Mouse (Mus musculus) intestine, embryonic 14.5 days (tissue): ENCODE measurements around the gene Nrxn2. TPM values are rescaled to one million over a fixed set of nuclear protein-coding genes. Genes with fewer than 3 reads are reported as not detected.

Source experiments
- ATAC-seq: fragments of 200-750 bp; cut with Nextera tagmentation; replicated peaks from 2 replicates; pipeline ENCODE4 v1.8.0; 2017; ENCODE audit warnings: low read depth, moderate number of reproducible peaks, moderate TSS enrichment, moderate library complexity; ENCODE audit not compliant: low FRiP score, low TSS enrichment
- DNase-seq: peaks from one replicate; pipeline ENCODE4 v3.0.0-alpha.2; 2018; ENCODE audit warnings: low spot score
- H3K27ac ChIP-seq: fragments of 300-500 bp; sonication (generic); 2 replicates; pipeline ENCODE4 v1.5.1; 2014; ENCODE audit warnings: low read depth, mild to moderate bottlenecking, control low read depth
- H3K27me3 ChIP-seq: fragments of 300-500 bp; sonication (generic); replicated peaks from 2 replicates; pipeline ENCODE4 v1.6.1; 2014; ENCODE audit warnings: low read length, control low read depth; ENCODE audit not compliant: control insufficient read depth, insufficient read depth
- H3K36me3 ChIP-seq: fragments of 300-500 bp; sonication (generic); 2 replicates; pipeline ENCODE4 v1.6.1; 2014; ENCODE audit warnings: low read length, control low read depth; ENCODE audit not compliant: control insufficient read depth, insufficient read depth
- H3K4me1 ChIP-seq: fragments of 300-500 bp; sonication (generic); replicated peaks from 2 replicates; pipeline ENCODE4 v1.6.1; 2014; ENCODE audit warnings: low read length, control low read depth, mixed read lengths; ENCODE audit not compliant: control insufficient read depth, insufficient read depth
- H3K4me2 ChIP-seq: fragments of 300-500 bp; sonication (generic); 2 replicates; pipeline ENCODE4 v1.6.1; 2014; ENCODE audit warnings: low read length
- H3K4me3 ChIP-seq: fragments of 300-500 bp; sonication (generic); 2 replicates; pipeline ENCODE4 v1.5.1; 2014; ENCODE audit warnings: low read depth, low read length, control low read depth, mixed read lengths
- H3K9ac ChIP-seq: fragments of 300-500 bp; sonication (generic); 2 replicates; pipeline ENCODE4 v1.6.1; 2014; ENCODE audit warnings: mild to moderate bottlenecking, low read length
- H3K9me3 ChIP-seq: fragments of 300-500 bp; sonication (generic); 2 replicates; pipeline ENCODE4 v1.6.1; 2016; ENCODE audit warnings: low read length, control low read depth; ENCODE audit not compliant: control insufficient read depth
- WGBS: fragments of 180-500 bp; shearing (Covaris S2); extraction: QIAGEN DNeasy Blood & Tissue Kit; methylation state at CpG from one replicate; pipeline ENCODE4 v1.1.7; 2014; 5-methylcytosine and 5-hydroxymethylcytosine counted together
- polyA plus RNA-seq: library from polyadenylated mRNA; unstranded; fragments of >200 nt; fragmentation: Nextera tagmentation; extraction: Ambion mirVana; gene quantifications from 2 replicates; pipeline ENCODE4 v1.2.1, GENCODE M21; 2014

The Nrxn2 gene
- polyA plus RNA-seq, 1 experiment from 2014 or later = 1.9 TPM

DNA sequence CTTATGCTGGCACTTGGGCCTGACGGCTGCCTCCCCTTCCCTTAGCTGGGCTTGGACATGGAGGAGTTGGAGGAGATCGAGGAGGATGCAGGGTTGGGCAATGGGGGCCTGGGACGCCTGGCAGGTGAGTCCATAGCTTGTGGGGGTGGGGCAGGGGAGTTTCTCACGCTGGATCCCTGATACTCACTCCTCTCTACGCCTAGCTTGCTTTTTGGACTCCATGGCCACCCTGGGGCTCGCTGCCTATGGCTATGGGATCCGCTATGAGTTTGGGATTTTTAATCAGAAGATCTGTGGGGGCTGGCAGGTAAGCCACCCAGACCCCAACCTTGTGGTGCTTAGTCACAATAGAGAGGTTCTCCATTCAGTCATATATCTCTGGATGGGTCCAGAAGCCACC is 32.7 kb upstream of the Nrxn2 start:
- Histone ChIP-seq H3K9ac (no peak overlapping the region), H3K4me2 (no peak overlapping the region), H3K27me3 (no peaks in the 10 kb centered on the region), H3K4me3 (no peak overlapping the region), H3K27ac (no peak overlapping the region), H3K36me3 (no peaks in the 10 kb centered on the region), H3K9me3 (no peaks in the 10 kb centered on the region), H3K4me1 (peaks cover 10% of the 10 kb centered on the region)
- ATAC-seq (no peak), DNase-seq (no peak)
- WGBS = 83% methylated on average over 7 of the region's 7 CpGs

GRCm38 (mm10) chr19:6386234-6386633 is 32.3 kb upstream of the Nrxn2 start:
- Histone ChIP-seq H3K9ac (no peak overlapping the region), H3K27me3 (no peaks in the 10 kb centered on the region), H3K27ac (no peak overlapping the region), H3K4me3 (no peak overlapping the region), H3K36me3 (no peaks in the 10 kb centered on the region), H3K4me1 (peaks cover 10% of the 10 kb centered on the region), H3K9me3 (no peaks in the 10 kb centered on the region), H3K4me2 (no peak overlapping the region)
- ATAC-seq = no peak
- 59% methylated on average over 9 of the region's 9 CpGs for WGBS
- no peak for DNase-seq

DNA sequence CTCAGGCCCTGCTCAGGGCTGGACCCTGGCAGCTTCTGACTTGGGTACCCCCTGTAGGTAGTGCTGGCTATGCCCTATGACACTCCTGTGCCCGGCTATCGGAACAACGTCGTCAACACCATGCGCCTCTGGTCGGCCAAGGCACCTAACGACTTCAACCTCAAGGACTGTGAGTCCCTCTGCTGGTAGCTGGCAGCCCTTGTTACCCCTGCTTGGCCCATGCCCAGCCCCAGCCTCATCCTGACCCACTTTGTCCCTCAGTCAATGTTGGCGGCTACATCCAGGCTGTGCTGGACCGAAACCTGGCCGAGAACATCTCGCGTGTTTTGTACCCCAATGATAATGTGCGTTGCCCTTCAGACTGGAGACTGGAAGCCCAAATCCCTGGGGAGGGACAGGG is 30.5 kb upstream of the Nrxn2 start:
- WGBS = 89% methylated on average over 13 of the region's 13 CpGs
- Histone ChIP-seq H3K9ac (no peak overlapping the region), H3K4me3 (no peak overlapping the region), H3K9me3 (no peaks in the 10 kb centered on the region), H3K4me1 (peaks cover 10% of the 10 kb centered on the region), H3K36me3 (no peaks in the 10 kb centered on the region), H3K4me2 (no peak overlapping the region), H3K27me3 (no peaks in the 10 kb centered on the region), H3K27ac (no peak overlapping the region)
- ATAC-seq (no peak), DNase-seq (no peak)

DNA sequence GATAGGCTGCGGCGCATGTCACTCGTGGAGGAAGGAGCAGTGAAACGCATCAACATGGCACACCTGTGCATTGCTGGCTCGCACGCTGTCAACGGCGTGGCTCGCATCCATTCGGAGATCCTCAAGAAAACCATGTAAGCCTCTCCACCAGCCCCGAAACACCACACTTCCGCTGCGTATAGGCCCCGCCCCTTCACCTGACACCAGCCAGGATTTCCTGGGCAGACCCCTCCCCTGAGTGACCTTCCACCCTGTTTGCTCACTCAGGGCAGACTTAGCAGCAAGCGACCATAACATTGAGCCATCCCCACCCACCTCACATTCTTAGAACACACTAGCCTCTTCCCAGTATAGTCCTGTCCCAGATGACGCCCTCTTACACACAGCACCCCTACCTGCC is 28.7 kb upstream of the Nrxn2 start:
- Histone ChIP-seq H3K4me3 (peak overlapping the region; percentile 20), H3K27me3 (no peaks in the 10 kb centered on the region), H3K4me1 (no peaks in the 10 kb centered on the region), H3K4me2 (peak overlapping the region; percentile 47), H3K36me3 (no peaks in the 10 kb centered on the region), H3K9ac (0 out of 2 replicates have a peak overlapping the region, but pooled peaks have one; percentile 25), H3K27ac (0 out of 2 replicates have a peak overlapping the region, but pooled peaks have one; percentile 22), H3K9me3 (no peaks in the 10 kb centered on the region)
- 4% methylated on average over 16 of the region's 16 CpGs for WGBS
- ATAC-seq = peak; percentile 59
- no peak for DNase-seq

- Histone ChIP-seq H3K4me1 (no peaks in the 10 kb centered on the region), H3K4me2 (peak overlapping the region; percentile 47), H3K36me3 (no peaks in the 10 kb centered on the region), H3K27ac (no peak overlapping the region), H3K9me3 (no peaks in the 10 kb centered on the region), H3K4me3 (no peak overlapping the region; the same call in 1 of the 2 replicates), H3K9ac (no peak overlapping the region), H3K27me3 (no peaks in the 10 kb centered on the region)
- 36% methylated on average over 6 of the region's 6 CpGs for WGBS
- 0 out of 2 replicates have a peak, but pooled peaks have one; percentile 4 for ATAC-seq
- DNase-seq = no peak
Measured at GRCm38 (mm10) chr19:6390251-6390650, 28.3 kb upstream of the Nrxn2 start.

- H3K27me3 ChIP-seq = peaks cover 3% of the 10 kb centered on the region; the same call in 1 of the 2 replicates
- H3K4me3 ChIP-seq = no peak overlapping the region
- no peaks in the 10 kb centered on the region for H3K36me3 ChIP-seq
- no peak overlapping the region for H3K27ac ChIP-seq
- H3K9me3 ChIP-seq = no peaks in the 10 kb centered on the region
- no peak overlapping the region for H3K9ac ChIP-seq
- WGBS = 90% methylated on average over 14 of the region's 14 CpGs
- no peak overlapping the region for H3K4me2 ChIP-seq
- no peaks in the 10 kb centered on the region for H3K4me1 ChIP-seq
- no peak for DNase-seq
- no peak for ATAC-seq
Measured at GRCm38 (mm10) chr19:6392743-6393393, 25.7 kb upstream of the Nrxn2 start.

GRCm38 (mm10) chr19:6393637-6394036 is 24.9 kb upstream of the Nrxn2 start:
- whole genome bisulfite sequencing = 88% methylated on average over 16 of the region's 16 CpGs
- ATAC-seq (no peak), DNase-seq (no peak)
- Histone ChIP-seq H3K27me3 (peaks cover 6% of the 10 kb centered on the region; the same call in 1 of the 2 replicates), H3K9me3 (no peaks in the 10 kb centered on the region), H3K4me1 (peaks cover 4% of the 10 kb centered on the region), H3K4me3 (no peak overlapping the region), H3K4me2 (no peak overlapping the region), H3K27ac (no peak overlapping the region), H3K36me3 (no peaks in the 10 kb centered on the region), H3K9ac (no peak overlapping the region)

- peaks cover 23% of the 10 kb centered on the region for H3K4me1 ChIP-seq
- 76% methylated on average over 5 of the region's 5 CpGs for WGBS
- H3K27ac ChIP-seq = no peak overlapping the region
- no peak overlapping the region for H3K4me2 ChIP-seq
- ATAC-seq (no peak), DNase-seq (no peak)
- no peak overlapping the region for H3K4me3 ChIP-seq
- H3K36me3 ChIP-seq = no peaks in the 10 kb centered on the region
- no peaks in the 10 kb centered on the region for H3K9me3 ChIP-seq
- no peak overlapping the region for H3K9ac ChIP-seq
- peaks cover 20% of the 10 kb centered on the region for H3K27me3 ChIP-seq
Measured at GRCm38 (mm10) chr19:6396237-6396636, 22.3 kb upstream of the Nrxn2 start.
